Mouse (Mus musculus) stomach, postnatal 0 days (tissue): Measurements from ENCODE around the gene Loxl3.

Experiments used
- CTCF ChIP-seq: IDR thresholded peaks from 2 replicates; pipeline ENCODE4 v1.5.1; 2016; ENCODE audit warnings: antibody characterized with exemption, low read depth, mild to moderate bottlenecking, moderate library complexity
- EP300 ChIP-seq: optimal IDR thresholded peaks from 2 replicates; pipeline ENCODE3; 2016; ENCODE audit warnings: antibody characterized with exemption

GRCm38 (mm10) chr6:83029777-83030176 is 4.2 kb upstream of the Loxl3 start:
- no peak for TF ChIP-seq CTCF
- TF ChIP-seq EP300, result no peak
